Mouse (Mus musculus): ENCODE measurements around the gene Adam12.
A peak's percentile ranks its signal among the peaks of the same experiment; 100 is the strongest.

The Adam12 gene

GRCm38 (mm10) chr7:134231378-134232346, at the start of gene Adam12:
Adam12 (minus strand) TSS chr7:134232146.
- DNase-seq (ENCODE audit: low spot score): no peak

GRCm38 (mm10) chr7:134272956-134273355, 41.0 kb upstream of the Adam12 start:
- no peak for DNase-seq (ENCODE audit: low spot score)

- no peak for DNase-seq (ENCODE audit: low spot score)
Observed at GRCm38 (mm10) chr7:134272421-134272820, 40.5 kb upstream of the Adam12 start.

- DNase-seq (ENCODE audit: low spot score): no peak
Observed at GRCm38 (mm10) chr7:134265783-134266182, 33.8 kb upstream of the Adam12 start.

- DNase-seq (ENCODE audit: low spot score): no peak
Observed at GRCm38 (mm10) chr7:134263146-134263906, 31.4 kb upstream of the Adam12 start.

GRCm38 (mm10) chr7:134261003-134261701, 29.2 kb upstream of the Adam12 start:
- DNase-seq (ENCODE audit: low spot score): peak; percentile 13

- no peak for DNase-seq (ENCODE audit: low spot score)
Observed at GRCm38 (mm10) chr7:134250273-134250870, 18.4 kb upstream of the Adam12 start.

GRCm38 (mm10) chr7:134248041-134248440, 16.1 kb upstream of the Adam12 start:
- DNase-seq (ENCODE audit: low spot score): no peak

GRCm38 (mm10) chr7:134246624-134247023, 14.7 kb upstream of the Adam12 start:
- no peak for DNase-seq (ENCODE audit: low spot score)

GRCm38 (mm10) chr7:134242773-134243172, 10.8 kb upstream of the Adam12 start:
- no peak for DNase-seq (ENCODE audit: low spot score)

GRCm38 (mm10) chr7:134241212-134241611, 9.3 kb upstream of the Adam12 start:
- DNase-seq (ENCODE audit: low spot score): no peak

- DNase-seq (ENCODE audit: low spot score): no peak
Observed at GRCm38 (mm10) chr7:134240579-134240978, 8.6 kb upstream of the Adam12 start.

- no peak for DNase-seq (ENCODE audit: low spot score)
Observed at GRCm38 (mm10) chr7:134238863-134239262, 6.9 kb upstream of the Adam12 start.

- DNase-seq (ENCODE audit: low spot score): no peak
Observed at GRCm38 (mm10) chr7:134237356-134237755, 5.4 kb upstream of the Adam12 start.

GRCm38 (mm10) chr7:134236727-134237126, 4.8 kb upstream of the Adam12 start:
- DNase-seq (ENCODE audit: low spot score): no peak

- no peak for DNase-seq (ENCODE audit: low spot score)
Observed at GRCm38 (mm10) chr7:134235552-134235951, 3.6 kb upstream of the Adam12 start.

- no peak for DNase-seq (ENCODE audit: low spot score)
Observed at GRCm38 (mm10) chr7:134230708-134231107, 1.2 kb downstream of the Adam12 start.

GRCm38 (mm10) chr7:134229899-134230298, 2.0 kb downstream of the Adam12 start:
- DNase-seq (ENCODE audit: low spot score): no peak

GRCm38 (mm10) chr7:134227773-134228455, 4.0 kb downstream of the Adam12 start:
- no peak for DNase-seq (ENCODE audit: low spot score)

- DNase-seq (ENCODE audit: low spot score): no peak
Observed at GRCm38 (mm10) chr7:134227101-134227500, 4.8 kb downstream of the Adam12 start.

- DNase-seq (ENCODE audit: low spot score): no peak
Observed at GRCm38 (mm10) chr7:134226231-134226630, 5.7 kb downstream of the Adam12 start.
